Mouse (Mus musculus) heart, embryonic 14.5 days (tissue): ENCODE data around the gene Atg2b. TPM values are rescaled to one million over a fixed set of nuclear protein-coding genes. Genes with fewer than 3 reads are reported as not detected.

ENCODE experiments used
- ATAC-seq: fragments of 200-750 bp; cut with Nextera tagmentation; 2 replicates; pipeline ENCODE4 v1.8.0; 2017; ENCODE audit warnings: low read depth, moderate TSS enrichment; ENCODE audit not compliant: insufficient number of reproducible peaks, insufficient read depth, low FRiP score
- H3K27ac ChIP-seq, 2 experiments: fragments of 200-500 bp in 1 of 2; fragments of 300-500 bp in 1 of 2; sonication (generic) in 1 of 2; replicated peaks in 1 of 2; 2 replicates each; pipeline ENCODE4 v1.5.1; 2012 to 2014; ENCODE audit warnings: low read depth in 2 of 2, low read length in 2 of 2, control low read depth in 1 of 2, mild to moderate bottlenecking in 1 of 2, mixed read lengths in 1 of 2; ENCODE audit not compliant: control insufficient read depth in 1 of 2, insufficient read depth in 1 of 2
- H3K27me3 ChIP-seq: fragments of 300-500 bp; sonication (generic); 2 replicates; pipeline ENCODE4 v1.6.1; 2014; ENCODE audit warnings: mild to moderate bottlenecking, low read length, control low read depth; ENCODE audit not compliant: control insufficient read depth, insufficient read depth
- H3K36me3 ChIP-seq: fragments of 300-500 bp; sonication (generic); 2 replicates; pipeline ENCODE4 v1.6.1; 2014; ENCODE audit warnings: mild to moderate bottlenecking, control low read depth, low read length, mixed read lengths; ENCODE audit not compliant: control insufficient read depth, insufficient read depth
- H3K4me1 ChIP-seq, 2 experiments: fragments of 200-500 bp in 1 of 2; fragments of 300-500 bp in 1 of 2; sonication (generic) in 1 of 2; 2 replicates each; pipeline ENCODE4 v1.6.1; 2012 to 2014; ENCODE audit warnings: low read length in 2 of 2, control low read depth in 1 of 2, mixed read lengths in 1 of 2; ENCODE audit not compliant: control insufficient read depth in 2 of 2, insufficient read depth in 2 of 2
- H3K4me2 ChIP-seq: fragments of 300-500 bp; sonication (generic); 2 replicates; pipeline ENCODE4 v1.6.1; 2014; ENCODE audit warnings: mild to moderate bottlenecking, low read length
- H3K4me3 ChIP-seq, 2 experiments: fragments of 200-500 bp in 1 of 2; fragments of 300-500 bp in 1 of 2; sonication (generic) in 1 of 2; 2 replicates each; pipeline ENCODE4 v1.5.1; 2012 to 2014; ENCODE audit warnings: low read length in 2 of 2, mild to moderate bottlenecking in 2 of 2, control low read depth in 1 of 2, low read depth in 1 of 2, moderate library complexity in 1 of 2; ENCODE audit not compliant: control insufficient read depth in 1 of 2, insufficient read depth in 1 of 2
- H3K9ac ChIP-seq: fragments of 300-500 bp; sonication (generic); 2 replicates; pipeline ENCODE4 v1.6.1; 2014; ENCODE audit warnings: mild to moderate bottlenecking, low read length
- H3K9me3 ChIP-seq: fragments of 300-500 bp; sonication (generic); 2 replicates; pipeline ENCODE4 v1.6.1; 2016; ENCODE audit warnings: low read length, control low read depth; ENCODE audit not compliant: control insufficient read depth
- WGBS: fragments of 180-500 bp; shearing (Covaris S2); extraction: QIAGEN DNeasy Blood & Tissue Kit; methylation state at CpG from one replicate; pipeline ENCODE4 v1.1.7; 2014; 5-methylcytosine and 5-hydroxymethylcytosine counted together
- polyA plus RNA-seq: library from polyadenylated mRNA; unstranded; fragments of >200 nt; fragmentation: Nextera tagmentation; extraction: Ambion mirVana; gene quantifications from 2 replicates; pipeline ENCODE4 v1.2.1, GENCODE M21; 2014

The Atg2b gene
- polyA plus RNA-seq, 1 experiment from 2014 or later, result 10.6 TPM

- no peaks in the 10 kb centered on the region for H3K27me3 ChIP-seq
- H3K4me2 ChIP-seq, result no peak overlapping the region
- H3K9me3 ChIP-seq, result no peaks in the 10 kb centered on the region
- H3K4me3 ChIP-seq, result no peak overlapping the region
- 3% methylated on average over 5 of the region's 5 CpGs for WGBS
- H3K4me1 ChIP-seq, result no peaks in the 10 kb centered on the region
- H3K36me3 ChIP-seq, result no peaks in the 10 kb centered on the region
- H3K9ac ChIP-seq, result no peak overlapping the region
- no peak for ATAC-seq
- no peak overlapping the region for H3K27ac ChIP-seq
Observed at GRCm38 (mm10) chr12:105722657-105723056, 37.6 kb upstream of the Atg2b start.

GRCm38 (mm10) chr12:105721452-105722132, 36.6 kb upstream of the Atg2b start:
- H3K4me2 ChIP-seq, result no peak overlapping the region
- no peak overlapping the region for H3K4me3 ChIP-seq
- no peak overlapping the region for H3K9ac ChIP-seq
- H3K9me3 ChIP-seq, result no peaks in the 10 kb centered on the region
- no peaks in the 10 kb centered on the region for H3K36me3 ChIP-seq
- ATAC-seq, result no peak
- H3K4me1 ChIP-seq, result no peaks in the 10 kb centered on the region
- H3K27me3 ChIP-seq, result no peaks in the 10 kb centered on the region
- no peak overlapping the region for H3K27ac ChIP-seq
- 56% methylated on average over 14 of the region's 14 CpGs for WGBS

GRCm38 (mm10) chr12:105720196-105720595, 35.2 kb upstream of the Atg2b start:
- WGBS, result 72% methylated on average over 3 of the region's 3 CpGs
- Histone ChIP-seq H3K36me3 (no peaks in the 10 kb centered on the region), H3K4me1 (no peaks in the 10 kb centered on the region), H3K27ac (no peak overlapping the region), H3K9me3 (no peaks in the 10 kb centered on the region), H3K4me2 (no peak overlapping the region), H3K27me3 (no peaks in the 10 kb centered on the region), H3K9ac (no peak overlapping the region), H3K4me3 (no peak overlapping the region)
- no peak for ATAC-seq

- Histone ChIP-seq H3K9me3 (no peaks in the 10 kb centered on the region), H3K4me3 (peak overlapping the region in 1 of 2 experiments; percentile 9; a peak in 1 of 4 replicates), H3K9ac (no peak overlapping the region), H3K4me1 (no peaks in the 10 kb centered on the region), H3K27ac (no peak overlapping the region), H3K4me2 (peak overlapping the region; percentile 51), H3K36me3 (no peaks in the 10 kb centered on the region), H3K27me3 (no peaks in the 10 kb centered on the region)
- no peak for ATAC-seq
- WGBS, result 47% methylated on average over 17 of the region's 17 CpGs
Observed at GRCm38 (mm10) chr12:105718616-105719015, 33.6 kb upstream of the Atg2b start.

- Histone ChIP-seq H3K9ac (no peak within 1 kb of the TSS), H3K27ac (no peak within 1 kb of the TSS), H3K27me3 (no peaks in the 10 kb centered on the region), H3K4me2 (peak within 1 kb of the TSS; percentile 49), H3K4me1 (peaks cover 4 to 7% of the 10 kb centered on the region in 2 experiments; a peak in 3 of 4 replicates), H3K36me3 (peaks cover 10% of the 10 kb centered on the region), H3K4me3 (0 out of 4 replicates have a peak within 1 kb of the TSS, but pooled peaks of 1 of the 2 experiments have one; percentile 14), H3K9me3 (no peaks in the 10 kb centered on the region)
- WGBS, result 16% methylated on average over 22 of the region's 22 CpGs
- ATAC-seq, result peak; percentile 78
Observed at GRCm38 (mm10) chr12:105705799-105706487, 20.9 kb upstream of the Atg2b start, which contains the start of gene Ak7. Ak7 (plus strand) TSS chr12:105705976.

GRCm38 (mm10) chr12:105700433-105700832, 15.4 kb upstream of the Atg2b start:
- H3K27ac ChIP-seq, result no peak overlapping the region
- peaks cover 28% of the 10 kb centered on the region for H3K36me3 ChIP-seq
- 90% methylated on average over 12 of the region's 12 CpGs for WGBS
- no peak overlapping the region for H3K4me3 ChIP-seq
- peaks cover 1 to 3% of the 10 kb centered on the region in 2 experiments; a peak in 3 of 4 replicates for H3K4me1 ChIP-seq
- no peaks in the 10 kb centered on the region for H3K27me3 ChIP-seq
- no peak overlapping the region for H3K9ac ChIP-seq
- no peak overlapping the region for H3K4me2 ChIP-seq
- no peaks in the 10 kb centered on the region for H3K9me3 ChIP-seq
- no peak for ATAC-seq

GRCm38 (mm10) chr12:105697104-105697780, 12.2 kb upstream of the Atg2b start:
- no peaks in the 10 kb centered on the region for H3K27me3 ChIP-seq
- no peak for ATAC-seq

More at GRCm38 (mm10) chr12:105697104-105697780, 12.2 kb upstream of the Atg2b start:
- H3K4me3 ChIP-seq, result no peak overlapping the region
- no peak overlapping the region for H3K4me2 ChIP-seq
- no peak overlapping the region for H3K27ac ChIP-seq
- peaks cover 28% of the 10 kb centered on the region for H3K36me3 ChIP-seq
- no peak overlapping the region for H3K9ac ChIP-seq
- WGBS, result 92% methylated on average over 8 of the region's 8 CpGs
- H3K9me3 ChIP-seq, result no peaks in the 10 kb centered on the region
- no peaks in the 10 kb centered on the region for H3K4me1 ChIP-seq
